Mouse (Mus musculus) spleen, adult 2 months (tissue): Measurements from ENCODE around the gene Nfkb2. TPM values are rescaled to one million over a fixed set of nuclear protein-coding genes. Genes with fewer than 3 reads are reported as not detected.

ENCODE experiments used
- DNase-seq, 2 experiments: peaks; one replicate each; pipeline versions ENCODE4 v3.0.0 to v3.0.0-alpha.2; 2012 to 2021; ENCODE audit warnings: low spot score in 2 of 2, low read depth in 1 of 2
- H3K27ac ChIP-seq: fragments of 200-500 bp; 2 replicates; pipeline ENCODE4 v1.5.1; 2012; ENCODE audit warnings: low read length, inconsistent platforms; ENCODE audit not compliant: insufficient read depth
- H3K27me3 ChIP-seq: fragments of 200-500 bp; 2 replicates; pipeline ENCODE4 v1.6.1; 2012; ENCODE audit warnings: mild to moderate bottlenecking, moderate library complexity, low read length, inconsistent platforms; ENCODE audit not compliant: control insufficient read depth, insufficient read depth
- H3K36me3 ChIP-seq: fragments of 200-500 bp; 2 replicates; pipeline ENCODE4 v1.6.1; 2012; ENCODE audit warnings: mild to moderate bottlenecking, low read length, inconsistent platforms; ENCODE audit not compliant: control insufficient read depth, insufficient read depth
- H3K4me1 ChIP-seq: fragments of 200-500 bp; 2 replicates; pipeline ENCODE4 v1.6.1; 2011; ENCODE audit warnings: inconsistent platforms; ENCODE audit not compliant: control insufficient read depth, insufficient read depth, insufficient read length
- H3K4me3 ChIP-seq: fragments of 200-500 bp; 2 replicates; pipeline ENCODE4 v1.5.1; 2011; ENCODE audit warnings: mild to moderate bottlenecking, inconsistent platforms; ENCODE audit not compliant: insufficient read depth, insufficient read length; ENCODE audit errors: extremely low read depth
- CTCF ChIP-seq: fragments of 200-500 bp; IDR thresholded peaks from 2 replicates; pipeline ENCODE4 v1.5.1; 2011; ENCODE audit warnings: mild to moderate bottlenecking, inconsistent platforms; ENCODE audit not compliant: insufficient read depth, insufficient read length, insufficient replicate concordance; ENCODE audit errors: extremely low read depth
- POLR2A ChIP-seq: fragments of 200-500 bp; IDR thresholded peaks from 2 replicates; pipeline ENCODE4 v1.6.1; 2011; ENCODE audit warnings: low read depth, low read length, inconsistent platforms
- WGBS: fragments of 180-500 bp; shearing (Covaris S2); methylation state at CpG from one replicate; pipeline ENCODE4 v1.1.7; 2018; 5-methylcytosine and 5-hydroxymethylcytosine counted together
- polyA plus RNA-seq: library from polyadenylated mRNA; depleted of rRNA; stranded (reverse); fragments of >200 nt; gene quantifications from 2 replicates; pipeline ENCODE4 v1.2.3, GENCODE M21; 2012

Gene Nfkb2
- polyA plus RNA-seq, 1 experiment: 145 TPM

DNA sequence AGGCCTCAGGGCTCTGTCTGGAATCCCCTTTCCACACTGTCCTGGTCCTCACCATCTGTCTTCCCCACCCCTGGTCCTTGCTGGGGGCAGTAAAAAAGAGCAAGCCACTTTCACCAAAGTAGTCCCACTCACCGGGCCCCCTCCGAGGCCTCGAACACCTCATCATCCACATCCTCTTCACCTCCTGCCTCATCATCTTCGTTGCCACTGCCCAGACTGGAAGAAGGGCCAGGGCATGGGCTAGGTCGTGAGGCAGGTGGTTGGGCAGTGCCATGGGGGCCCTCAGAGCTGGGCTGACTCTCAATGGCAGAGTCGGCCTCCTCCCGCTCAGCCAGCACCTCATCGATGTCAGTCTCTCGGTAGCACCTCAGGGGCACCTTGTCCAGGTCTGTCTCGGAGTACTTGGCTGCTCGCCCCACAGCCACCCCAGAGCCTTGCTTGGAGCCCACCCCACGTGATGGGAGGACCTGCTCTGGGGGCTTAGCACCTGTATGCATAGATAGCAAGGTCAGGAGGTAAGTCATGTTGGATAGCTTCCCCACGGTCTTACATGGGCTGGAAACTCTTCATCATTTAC lies 19.0 kb downstream of the Nfkb2 start:
- H3K27me3 ChIP-seq: peaks cover 17% of the 10 kb centered on the region
- no peak overlapping the region for H3K4me3 ChIP-seq
- no peak overlapping the region for H3K27ac ChIP-seq
- H3K4me1 ChIP-seq: peaks cover 12% of the 10 kb centered on the region
- whole genome bisulfite sequencing: 77% methylated on average over 13 of the region's 13 CpGs
- no peak for DNase-seq
- H3K36me3 ChIP-seq: no peaks in the 10 kb centered on the region
- no peak for TF ChIP-seq POLR2A
- no peak for TF ChIP-seq CTCF

DNA sequence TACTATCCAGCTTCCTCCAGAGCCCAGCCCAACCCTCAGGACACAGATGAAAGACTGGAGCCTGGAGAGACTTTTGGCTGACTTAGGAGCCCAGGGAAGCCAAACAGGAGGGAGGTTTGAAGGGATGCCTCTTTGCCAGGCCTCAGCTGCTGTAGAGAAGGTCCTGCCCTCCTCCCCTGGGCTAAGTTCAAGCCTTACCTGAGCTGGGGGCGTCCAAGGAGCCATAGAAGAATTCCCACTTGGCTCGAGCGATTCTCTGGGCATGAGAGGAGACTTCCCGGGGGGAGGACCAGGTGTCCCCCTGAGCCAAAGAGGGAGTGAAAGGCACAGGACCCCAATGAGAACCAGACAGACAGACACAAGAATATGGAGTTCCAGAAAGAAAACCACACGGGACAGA lies 19.6 kb downstream of the Nfkb2 start:
- H3K27me3 ChIP-seq: peaks cover 12% of the 10 kb centered on the region
- no peak for DNase-seq
- 67% methylated on average over 5 of the region's 5 CpGs for WGBS

GRCm38 (mm10) chr19:46324366-46324765 lies 20.2 kb downstream of the Nfkb2 start:
- Histone ChIP-seq H3K36me3 (no peaks in the 10 kb centered on the region), H3K4me1 (peaks cover 17% of the 10 kb centered on the region), H3K27ac (no peak overlapping the region), H3K27me3 (peaks cover 12% of the 10 kb centered on the region), H3K4me3 (no peak overlapping the region)
- DNase-seq: no peak
- 75% methylated on average over 11 of the region's 11 CpGs for WGBS
- no peak for TF ChIP-seq POLR2A
- no peak for TF ChIP-seq CTCF

More for the DNA sequence above, 19.6 kb downstream of the Nfkb2 start:
- Histone ChIP-seq H3K4me1 (peaks cover 12% of the 10 kb centered on the region), H3K36me3 (no peaks in the 10 kb centered on the region), H3K27ac (no peak overlapping the region), H3K4me3 (no peak overlapping the region)
- TF ChIP-seq CTCF: no peak
- TF ChIP-seq POLR2A: no peak

DNA sequence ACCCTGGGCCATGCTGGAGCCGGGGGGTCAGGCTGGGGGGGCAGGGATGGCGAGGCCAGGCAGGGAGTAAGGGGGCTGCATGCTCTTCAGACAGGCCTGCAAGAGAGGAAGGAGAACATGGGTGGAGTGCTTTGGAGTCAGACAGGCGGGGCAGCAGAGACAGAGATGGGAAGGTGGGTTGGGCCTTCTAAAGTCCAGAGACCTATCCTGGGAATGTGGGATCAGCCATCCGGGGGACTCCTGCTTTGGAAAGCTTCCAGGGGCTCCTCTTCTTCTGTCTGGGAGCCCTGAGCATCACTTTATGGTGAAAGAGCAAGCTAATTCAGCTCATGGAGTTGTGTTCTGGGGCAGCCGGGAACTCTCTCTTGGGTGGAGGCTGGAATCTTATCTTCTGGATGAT lies 20.8 kb downstream of the Nfkb2 start:
- TF ChIP-seq CTCF: no peak
- TF ChIP-seq POLR2A: no peak
- peaks cover 18% of the 10 kb centered on the region for H3K4me1 ChIP-seq
- peaks cover 12% of the 10 kb centered on the region for H3K27me3 ChIP-seq
- no peaks in the 10 kb centered on the region for H3K36me3 ChIP-seq
- DNase-seq: no peak
- no peak overlapping the region for H3K4me3 ChIP-seq
- no peak overlapping the region for H3K27ac ChIP-seq
- 77% methylated on average over 5 of the region's 5 CpGs for WGBS

GRCm38 (mm10) chr19:46326019-46326755 lies 22.1 kb downstream of the Nfkb2 start:
- 19% methylated on average over 29 of the region's 29 CpGs for WGBS
- DNase-seq: no peak
- TF ChIP-seq CTCF: no peak
- TF ChIP-seq POLR2A: no peak
- Histone ChIP-seq H3K4me3 (no peak overlapping the region), H3K36me3 (0 out of 2 replicates have a peak, but pooled peaks cover under 1% of the 10 kb centered on the region), H3K27ac (no peak overlapping the region), H3K4me1 (peaks cover 18% of the 10 kb centered on the region), H3K27me3 (peaks cover 12% of the 10 kb centered on the region)

GRCm38 (mm10) chr19:46326756-46327305 lies 22.7 kb downstream of the Nfkb2 start, which contains the start of gene Psd:
TSS of gene Psd (minus strand) at chr19:46327156.
- TF ChIP-seq CTCF (no peak), POLR2A (no peak)
- no peak for DNase-seq
- peaks cover 12% of the 10 kb centered on the region for H3K27me3 ChIP-seq

More at GRCm38 (mm10) chr19:46326756-46327305, 22.7 kb downstream of the Nfkb2 start, which contains the start of gene Psd:
- Histone ChIP-seq H3K4me3 (peak within 1 kb of the TSS; percentile 64), H3K27ac (peak within 1 kb of the TSS; percentile 82), H3K4me1 (peaks cover 15% of the 10 kb centered on the region), H3K36me3 (0 out of 2 replicates have a peak, but pooled peaks cover 1% of the 10 kb centered on the region)
- 2% methylated on average over 35 of the region's 35 CpGs for WGBS
